Mouse (Mus musculus) kidney, embryonic 14.5 days (tissue): Measurements from ENCODE around the gene Armc5. TPM values are rescaled to one million over a fixed set of nuclear protein-coding genes. Genes with fewer than 3 reads are reported as not detected.

Source experiments
- ATAC-seq: fragments of 200-750 bp; cut with Nextera tagmentation; 2 replicates; pipeline ENCODE4 v1.8.0; 2017; ENCODE audit warnings: moderate number of reproducible peaks, mild to moderate bottlenecking, moderate TSS enrichment, moderate library complexity; ENCODE audit not compliant: low FRiP score, low TSS enrichment
- H3K27ac ChIP-seq: fragments of 300-500 bp; sonication (generic); 2 replicates; pipeline ENCODE4 v1.5.1; 2014; ENCODE audit warnings: low read depth, mild to moderate bottlenecking, low read length, moderate library complexity, mixed read lengths
- H3K27me3 ChIP-seq: fragments of 300-500 bp; sonication (generic); 2 replicates; pipeline ENCODE4 v1.6.1; 2014; ENCODE audit warnings: mild to moderate bottlenecking, low read length; ENCODE audit not compliant: control insufficient read depth, insufficient read depth
- H3K36me3 ChIP-seq: fragments of 300-500 bp; sonication (generic); 2 replicates; pipeline ENCODE4 v1.6.1; 2014; ENCODE audit warnings: low read length, mixed read lengths; ENCODE audit not compliant: control insufficient read depth, insufficient read depth
- H3K4me1 ChIP-seq: fragments of 300-500 bp; sonication (generic); 2 replicates; pipeline ENCODE4 v1.6.1; 2014; ENCODE audit warnings: low read length, mixed read lengths; ENCODE audit not compliant: control insufficient read depth, insufficient read depth
- H3K4me2 ChIP-seq: fragments of 300-500 bp; sonication (generic); replicated peaks from 2 replicates; pipeline ENCODE4 v1.6.1; 2014; ENCODE audit warnings: low read depth, mild to moderate bottlenecking, low read length
- H3K4me3 ChIP-seq: fragments of 300-500 bp; sonication (generic); 2 replicates; pipeline ENCODE4 v1.5.1; 2014; ENCODE audit warnings: mild to moderate bottlenecking, low read length
- H3K9ac ChIP-seq: fragments of 300-500 bp; sonication (generic); 2 replicates; pipeline ENCODE4 v1.6.1; 2014; ENCODE audit warnings: low read depth, mild to moderate bottlenecking, low read length, moderate library complexity
- H3K9me3 ChIP-seq: fragments of 300-500 bp; sonication (generic); 2 replicates; pipeline ENCODE4 v1.6.1; 2016; ENCODE audit warnings: low read length; ENCODE audit not compliant: control insufficient read depth
- WGBS: fragments of 180-500 bp; shearing (Covaris S2); extraction: QIAGEN DNeasy Blood & Tissue Kit; methylation state at CpG from one replicate; pipeline ENCODE4 v1.1.7; 2014; 5-methylcytosine and 5-hydroxymethylcytosine counted together
- polyA plus RNA-seq: library from polyadenylated mRNA; unstranded; fragments of >200 nt; fragmentation: Nextera tagmentation; extraction: Ambion mirVana; gene quantifications from 2 replicates; pipeline ENCODE4 v1.2.1, GENCODE M21; 2014

The Armc5 gene
- polyA plus RNA-seq, 1 experiment from 2014 or later: 12.9 TPM

- no peak overlapping the region for H3K9ac ChIP-seq
Observed at GRCm38 (mm10) chr7:128240131-128240784, 3.1 kb downstream of the Armc5 start.

GRCm38 (mm10) chr7:128242331-128242730, 5.2 kb downstream of the Armc5 start:
- Histone ChIP-seq H3K9me3 (no peaks in the 10 kb centered on the region), H3K9ac (no peak overlapping the region), H3K4me1 (peaks cover 10% of the 10 kb centered on the region; the same call in 1 of the 2 replicates), H3K36me3 (peaks cover 48% of the 10 kb centered on the region), H3K4me2 (no peak overlapping the region), H3K27me3 (no peaks in the 10 kb centered on the region), H3K4me3 (no peak overlapping the region), H3K27ac (no peak overlapping the region)
- no peak for ATAC-seq
- 91% methylated on average over 16 of the region's 16 CpGs for WGBS

More at GRCm38 (mm10) chr7:128240131-128240784, 3.1 kb downstream of the Armc5 start:
- H3K4me3 ChIP-seq: no peak overlapping the region
- 93% methylated on average over 25 of the region's 27 CpGs for WGBS
- no peak overlapping the region for H3K4me2 ChIP-seq
- no peak for ATAC-seq
- no peak overlapping the region for H3K27ac ChIP-seq
- no peaks in the 10 kb centered on the region for H3K27me3 ChIP-seq
- peaks cover 50% of the 10 kb centered on the region for H3K36me3 ChIP-seq
- peaks cover 5% of the 10 kb centered on the region for H3K4me1 ChIP-seq
- no peaks in the 10 kb centered on the region for H3K9me3 ChIP-seq

- H3K36me3 ChIP-seq: peaks cover 48% of the 10 kb centered on the region
- no peak overlapping the region for H3K4me3 ChIP-seq
- H3K27me3 ChIP-seq: no peaks in the 10 kb centered on the region
- no peak overlapping the region for H3K4me2 ChIP-seq
- no peak overlapping the region for H3K27ac ChIP-seq
- H3K9me3 ChIP-seq: no peaks in the 10 kb centered on the region
- H3K9ac ChIP-seq: no peak overlapping the region
- no peak for ATAC-seq
- WGBS: 68% methylated on average over 10 of the region's 10 CpGs
- peaks cover 10% of the 10 kb centered on the region; the same call in 1 of the 2 replicates for H3K4me1 ChIP-seq
Observed at GRCm38 (mm10) chr7:128243921-128244320, 6.8 kb downstream of the Armc5 start.

DNA sequence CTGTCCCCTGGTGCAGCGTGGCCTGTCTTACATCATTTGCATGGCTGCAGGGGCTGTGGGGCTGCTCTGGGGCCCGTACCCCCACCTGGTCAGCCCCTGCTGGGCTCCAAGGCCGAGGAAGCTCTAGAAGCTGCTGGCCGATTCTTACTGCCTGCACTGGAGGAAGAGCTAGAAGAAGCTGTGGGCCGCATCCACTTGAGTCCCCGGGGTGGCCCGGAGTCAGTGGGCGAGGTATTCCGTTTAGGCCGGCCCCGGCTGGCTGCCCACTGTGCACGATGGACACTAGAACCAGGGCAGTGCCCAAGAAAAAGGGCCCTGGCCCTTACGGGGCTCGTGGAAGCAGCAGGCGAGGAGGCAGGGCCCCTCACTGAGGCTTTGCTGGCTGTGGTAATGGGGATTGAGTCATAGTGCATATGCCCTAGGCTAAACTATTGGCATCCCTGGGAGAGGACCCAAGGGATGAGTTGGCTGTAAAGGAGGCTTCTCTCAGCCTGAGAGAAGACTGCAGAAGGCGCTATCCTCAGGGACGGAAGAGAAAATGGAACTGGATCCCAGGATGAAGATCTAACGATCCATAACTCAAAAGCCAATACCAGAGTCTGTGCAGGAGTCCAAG, 7.4 kb downstream of the Armc5 start:
- H3K9me3 ChIP-seq: no peaks in the 10 kb centered on the region
- peaks cover 48% of the 10 kb centered on the region for H3K36me3 ChIP-seq
- H3K27me3 ChIP-seq: no peaks in the 10 kb centered on the region
- no peak overlapping the region for H3K4me3 ChIP-seq
- WGBS: 93% methylated on average over 18 of the region's 18 CpGs
- no peak overlapping the region for H3K9ac ChIP-seq
- ATAC-seq: no peak
- no peak overlapping the region for H3K27ac ChIP-seq
- no peak overlapping the region for H3K4me2 ChIP-seq
- peaks cover 10% of the 10 kb centered on the region; the same call in 1 of the 2 replicates for H3K4me1 ChIP-seq

DNA sequence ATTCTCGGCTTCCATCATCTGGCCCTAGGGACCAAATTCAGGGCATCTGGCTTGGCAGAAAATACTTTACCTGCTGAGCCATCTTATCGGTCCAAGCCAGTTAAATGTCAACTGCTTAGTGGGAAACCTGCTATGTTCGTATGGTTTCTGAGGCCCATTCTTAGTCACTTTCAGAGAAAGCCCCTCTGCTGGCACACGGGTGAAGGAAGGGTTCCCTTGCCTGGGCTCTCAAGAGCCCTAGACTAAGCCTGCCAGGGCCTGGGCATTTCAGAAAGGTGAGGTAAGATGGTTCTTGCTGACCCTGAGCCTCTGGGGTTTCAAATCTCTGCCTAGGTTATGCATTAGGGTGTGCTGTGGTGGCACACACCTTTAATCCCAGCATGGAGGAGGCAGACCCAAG, 8.4 kb downstream of the Armc5 start:
- H3K4me3 ChIP-seq: no peak overlapping the region
- peaks cover 10% of the 10 kb centered on the region; the same call in 1 of the 2 replicates for H3K4me1 ChIP-seq
- ATAC-seq: no peak
- H3K9ac ChIP-seq: no peak overlapping the region
- H3K36me3 ChIP-seq: peaks cover 46% of the 10 kb centered on the region
- 95% methylated on average over 4 of the region's 4 CpGs for WGBS
- no peaks in the 10 kb centered on the region for H3K27me3 ChIP-seq
- no peak overlapping the region for H3K4me2 ChIP-seq
- H3K27ac ChIP-seq: no peak overlapping the region; the same call in 1 of the 2 replicates
- no peaks in the 10 kb centered on the region for H3K9me3 ChIP-seq

- peak within 1 kb of the TSS; percentile 76 for H3K4me2 ChIP-seq
- ATAC-seq: peak; percentile 82
- peak within 1 kb of the TSS; percentile 74 for H3K9ac ChIP-seq
- H3K27ac ChIP-seq: peak within 1 kb of the TSS; percentile 91
- peaks cover 16% of the 10 kb centered on the region for H3K4me1 ChIP-seq
- no peaks in the 10 kb centered on the region for H3K9me3 ChIP-seq
- H3K4me3 ChIP-seq: peak within 1 kb of the TSS; percentile 58
- WGBS: 3% methylated on average over 27 of the region's 30 CpGs
- H3K36me3 ChIP-seq: peaks cover 37% of the 10 kb centered on the region
- H3K27me3 ChIP-seq: no peaks in the 10 kb centered on the region
Observed at GRCm38 (mm10) chr7:128246496-128247391, 9.6 kb downstream of the Armc5 start, which contains the start of gene Tgfb1i1. Tgfb1i1 (plus strand) TSS chr7:128246812.

GRCm38 (mm10) chr7:128247443-128247842, 10.3 kb downstream of the Armc5 start:
- H3K9me3 ChIP-seq: no peaks in the 10 kb centered on the region
- peaks cover 23% of the 10 kb centered on the region for H3K4me1 ChIP-seq
- ATAC-seq: peak; percentile 73
- H3K36me3 ChIP-seq: peaks cover 32% of the 10 kb centered on the region
- peak overlapping the region; percentile 91 for H3K27ac ChIP-seq
- H3K4me2 ChIP-seq: peak overlapping the region; percentile 76
- H3K9ac ChIP-seq: peak overlapping the region; percentile 74
- H3K27me3 ChIP-seq: no peaks in the 10 kb centered on the region
- WGBS: 2% methylated on average over 13 of the region's 13 CpGs
- H3K4me3 ChIP-seq: peak overlapping the region; percentile 58

- Histone ChIP-seq H3K4me2 (peak overlapping the region; percentile 76), H3K4me1 (peaks cover 24% of the 10 kb centered on the region), H3K27ac (no peak overlapping the region), H3K27me3 (no peaks in the 10 kb centered on the region), H3K4me3 (peak overlapping the region; percentile 58), H3K9ac (peak overlapping the region; percentile 74; the same call in 1 of the 2 replicates), H3K9me3 (no peaks in the 10 kb centered on the region), H3K36me3 (peaks cover 24% of the 10 kb centered on the region)
- WGBS: 79% methylated on average over 10 of the region's 10 CpGs
- no peak for ATAC-seq
Observed at GRCm38 (mm10) chr7:128248081-128249042, 11.2 kb downstream of the Armc5 start.
